Mouse (Mus musculus): ENCODE results near the gene Odf3. TPM values are rescaled to one million over a fixed set of nuclear protein-coding genes. Genes with fewer than 3 reads are reported as not detected.

Gene Odf3
- total and polyA plus RNA-seq, 3 experiments, result 0.11 TPM; not detected in 2

DNA sequence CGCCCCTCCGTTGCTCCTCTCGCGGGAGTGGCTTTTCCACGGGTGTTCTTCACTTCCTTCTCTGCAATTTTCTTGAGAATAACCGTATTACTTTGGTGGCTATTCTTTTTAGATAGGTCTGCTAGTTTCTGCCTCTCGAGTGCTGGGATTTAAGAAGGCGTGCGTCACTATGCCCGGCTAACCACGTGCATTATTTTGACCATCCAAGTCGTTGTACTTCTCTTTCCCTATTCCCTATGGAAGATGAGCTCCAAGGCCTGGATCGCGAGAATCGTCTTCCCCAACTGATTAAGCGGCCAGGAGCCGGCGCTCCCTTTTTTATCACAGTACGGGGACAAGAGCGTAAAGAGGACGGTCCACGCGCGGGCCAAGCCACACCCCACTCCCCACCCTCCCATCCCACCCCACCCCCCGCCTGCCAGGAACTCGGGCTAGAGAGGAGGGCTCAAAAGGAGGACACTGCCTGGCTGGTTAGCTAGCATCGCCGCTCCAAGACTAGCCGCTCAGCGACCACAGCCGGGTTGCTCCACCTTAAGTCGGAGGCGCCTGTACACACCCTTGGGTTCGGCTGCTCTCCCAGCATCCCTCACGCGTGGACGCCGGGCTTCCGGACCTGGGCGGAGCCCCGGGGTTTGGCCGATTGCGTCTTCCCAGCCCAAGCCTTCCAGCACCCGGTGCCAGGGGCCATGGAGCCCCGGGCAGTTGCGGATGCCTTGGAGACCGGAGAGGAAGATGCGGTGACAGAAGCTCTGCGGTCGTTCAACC lies 9.4 kb downstream of the Odf3 start, which contains the start of gene Ric8a:
TSS of gene Ric8a (plus strand) at position 173 of the 765 bp plus-strand sequence.
- Histone ChIP-seq H3K4me3 (ENCODE audit: low read depth, low read length) (peak within 1 kb of the TSS; percentile 95), H3K27me3 (ENCODE audit: insufficient read depth, low read length) (no peaks in the 10 kb centered on the region), H3K9me3 (replicated peaks) (no peaks in the 10 kb centered on the region), H3K36me3 (replicated peaks) (peaks cover 75% of the 10 kb centered on the region), H3K4me1 (ENCODE audit: insufficient read depth, low read depth, low read length) (peaks cover 69% of the 10 kb centered on the region)
- DNase-seq (ENCODE audit: low spot score) (peak; percentile 96), ATAC-seq (ENCODE audit: extremely low read depth, insufficient number of reproducible peaks, low FRiP score, poor library complexity, severe bottlenecking) (peak; percentile 37)
- TF ChIP-seq GATA2 (IDR thresholded peaks at IDR 0.05; ENCODE audit: borderline replicate concordance, low read depth, low read length) (no peak), GATA1 (IDR thresholded peaks at IDR 0.05; ENCODE audit: borderline replicate concordance, low read length) (no peak), POLR2AphosphoS5 (IDR thresholded peaks at IDR 0.05; ENCODE audit: insufficient replicate concordance, low read depth, low read length) (no peak), CTCF (IDR thresholded peaks at IDR 0.05; ENCODE audit: low read depth, low read length) (no peak), TAL1 (conservative IDR thresholded peaks at IDR 0.05; ENCODE audit: low read depth, low read length) (no peak)

DNA sequence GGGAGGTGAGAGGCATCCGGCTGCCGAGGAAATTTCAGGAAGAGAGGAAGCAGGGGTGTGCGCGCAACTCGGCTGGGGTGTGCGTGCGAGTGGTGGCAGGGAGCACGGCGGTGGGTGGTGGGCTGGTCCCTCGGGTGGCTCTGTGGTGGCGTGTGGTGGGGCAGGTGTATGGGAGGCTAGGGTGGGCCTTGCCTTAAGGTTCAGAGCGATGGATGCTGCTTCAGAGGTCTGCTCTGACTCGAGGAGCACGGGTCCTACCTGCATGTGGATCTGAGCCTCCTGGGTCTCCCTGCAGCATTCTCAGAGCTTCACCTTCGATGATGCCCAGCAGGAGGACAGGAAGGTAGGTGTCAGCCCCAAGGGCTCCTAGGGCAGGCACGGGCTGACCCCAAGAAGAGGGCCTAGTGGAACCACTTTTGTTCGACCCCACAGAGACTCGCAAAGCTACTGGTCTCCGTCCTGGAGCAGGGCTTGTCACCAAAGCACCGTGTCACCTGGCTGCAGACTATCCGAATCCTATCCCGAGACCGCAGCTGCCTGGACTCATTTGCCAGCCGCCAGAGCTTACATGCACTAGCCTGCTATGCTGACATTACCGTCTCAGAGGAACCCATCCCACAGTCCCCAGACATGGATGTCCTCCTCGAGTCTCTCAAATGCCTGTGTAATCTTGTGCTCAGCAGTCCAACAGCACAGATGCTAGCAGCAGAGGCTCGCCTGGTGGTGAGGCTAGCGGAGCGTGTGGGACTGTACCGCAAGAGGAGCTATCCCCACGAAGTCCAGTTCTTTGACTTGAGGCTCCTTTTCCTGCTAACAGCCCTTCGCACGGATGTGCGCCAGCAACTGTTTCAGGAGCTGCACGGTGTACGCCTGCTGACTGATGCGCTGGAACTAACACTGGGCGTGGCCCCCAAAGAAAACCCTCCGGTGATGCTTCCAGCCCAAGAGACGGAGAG lies 10.2 kb downstream of the Odf3 start, which contains the start of gene Bet1l:
TSS of gene Bet1l (minus strand) at position 28 of the 956 bp plus-strand sequence.
- Histone ChIP-seq H3K4me3 (ENCODE audit: low read depth, low read length) (peak within 1 kb of the TSS; percentile 95), H3K9me3 (replicated peaks) (no peaks in the 10 kb centered on the region), H3K27me3 (ENCODE audit: insufficient read depth, low read length) (no peaks in the 10 kb centered on the region), H3K4me1 (ENCODE audit: insufficient read depth, low read depth, low read length) (peaks cover 65% of the 10 kb centered on the region), H3K36me3 (replicated peaks) (peaks cover 75% of the 10 kb centered on the region)
- no peak for TF ChIP-seq TAL1 (conservative IDR thresholded peaks at IDR 0.05; ENCODE audit: low read depth, low read length)
- ATAC-seq (ENCODE audit: extremely low read depth, insufficient number of reproducible peaks, low FRiP score, poor library complexity, severe bottlenecking), result no peak
- DNase-seq (ENCODE audit: low spot score), result peak; percentile 35

DNA sequence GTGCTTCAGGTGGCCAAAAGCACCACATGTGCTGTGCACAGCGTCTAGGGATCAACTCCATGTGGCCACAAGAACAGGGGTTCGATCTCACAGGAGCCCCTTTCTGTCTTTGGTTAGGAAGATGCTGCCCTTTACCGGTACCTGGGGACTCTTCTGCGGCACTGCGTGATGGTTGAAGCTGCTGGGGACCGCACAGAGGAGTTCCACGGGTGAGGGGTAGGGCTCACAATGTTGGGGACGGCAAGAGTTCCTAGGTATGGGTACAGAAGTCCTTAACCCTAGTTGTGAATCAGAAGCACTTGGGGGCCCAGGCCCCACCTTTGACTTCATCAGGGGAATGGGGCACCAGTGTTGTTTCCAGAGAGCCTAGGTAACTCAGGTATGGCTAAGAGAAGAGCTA lies 11.1 kb downstream of the Odf3 start:
- DNase-seq (ENCODE audit: low spot score) (no peak), ATAC-seq (ENCODE audit: extremely low read depth, insufficient number of reproducible peaks, low FRiP score, poor library complexity, severe bottlenecking) (no peak)
- TF ChIP-seq GATA1 (IDR thresholded peaks at IDR 0.05; ENCODE audit: borderline replicate concordance, low read length), result no peak
- no peak for TF ChIP-seq TAL1 (conservative IDR thresholded peaks at IDR 0.05; ENCODE audit: low read depth, low read length)
- no peak for TF ChIP-seq POLR2AphosphoS5 (IDR thresholded peaks at IDR 0.05; ENCODE audit: insufficient replicate concordance, low read depth, low read length)
- TF ChIP-seq GATA2 (IDR thresholded peaks at IDR 0.05; ENCODE audit: borderline replicate concordance, low read depth, low read length), result no peak
- no peak for TF ChIP-seq CTCF (IDR thresholded peaks at IDR 0.05; ENCODE audit: low read depth, low read length)
- Histone ChIP-seq H3K4me3 (ENCODE audit: low read depth, low read length) (peak overlapping the region; percentile 95), H3K9me3 (replicated peaks) (no peaks in the 10 kb centered on the region), H3K36me3 (replicated peaks) (peaks cover 75% of the 10 kb centered on the region), H3K27me3 (ENCODE audit: insufficient read depth, low read length) (no peaks in the 10 kb centered on the region), H3K4me1 (ENCODE audit: insufficient read depth, low read depth, low read length) (peaks cover 57% of the 10 kb centered on the region)

DNA sequence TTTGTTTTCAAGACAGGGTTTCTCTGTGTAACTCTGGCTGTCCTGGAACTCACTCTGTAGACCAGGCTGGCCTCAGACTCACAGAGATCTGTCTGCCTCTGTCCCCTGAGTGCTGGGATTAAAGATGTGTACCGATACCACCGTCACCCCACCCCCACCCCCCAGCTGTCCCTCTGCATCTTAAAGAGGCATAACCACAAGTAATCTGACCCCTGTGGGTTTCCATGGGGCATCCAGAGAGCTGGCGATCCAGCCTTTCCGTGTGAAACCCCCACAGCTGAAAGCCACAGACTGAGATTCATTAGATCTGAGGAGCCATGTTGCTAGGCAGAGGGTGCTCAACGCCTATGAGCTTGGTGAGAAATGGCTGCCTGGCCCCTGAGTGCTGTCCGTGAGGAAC lies 12.4 kb downstream of the Odf3 start:
- no peaks in the 10 kb centered on the region for H3K27me3 ChIP-seq (ENCODE audit: insufficient read depth, low read length)
- H3K9me3 ChIP-seq (replicated peaks), result no peaks in the 10 kb centered on the region
- H3K36me3 ChIP-seq (replicated peaks), result peaks cover 75% of the 10 kb centered on the region
- TF ChIP-seq GATA2 (IDR thresholded peaks at IDR 0.05; ENCODE audit: borderline replicate concordance, low read depth, low read length) (no peak), POLR2AphosphoS5 (IDR thresholded peaks at IDR 0.05; ENCODE audit: insufficient replicate concordance, low read depth, low read length) (no peak), TAL1 (conservative IDR thresholded peaks at IDR 0.05; ENCODE audit: low read depth, low read length) (no peak), GATA1 (IDR thresholded peaks at IDR 0.05; ENCODE audit: borderline replicate concordance, low read length) (no peak), CTCF (IDR thresholded peaks at IDR 0.05; ENCODE audit: low read depth, low read length) (no peak)
- H3K4me1 ChIP-seq (ENCODE audit: insufficient read depth, low read depth, low read length), result peaks cover 44% of the 10 kb centered on the region
- DNase-seq (ENCODE audit: low spot score), result no peak
- H3K4me3 ChIP-seq (ENCODE audit: low read depth, low read length), result no peak overlapping the region
- ATAC-seq (ENCODE audit: extremely low read depth, insufficient number of reproducible peaks, low FRiP score, poor library complexity, severe bottlenecking), result no peak

DNA sequence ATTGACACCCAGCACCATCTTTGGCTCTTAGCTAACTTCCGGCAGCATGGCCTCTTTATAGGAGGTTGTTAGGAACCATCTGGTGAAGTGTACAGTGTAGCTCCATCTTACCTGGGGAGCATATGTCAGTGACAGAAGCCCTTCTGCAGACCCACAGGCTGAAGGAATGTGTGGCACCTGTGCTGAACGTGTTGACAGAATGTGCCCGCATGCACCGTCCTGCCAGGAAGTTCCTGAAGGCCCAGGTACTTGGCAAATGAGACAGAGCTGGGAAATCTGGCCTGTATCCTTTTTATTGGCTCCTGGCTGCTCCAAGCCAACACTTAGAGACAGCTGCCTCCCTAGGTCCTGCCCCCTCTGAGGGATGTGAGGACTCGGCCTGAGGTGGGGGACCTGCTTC lies 13.1 kb downstream of the Odf3 start:
- H3K4me1 ChIP-seq (ENCODE audit: insufficient read depth, low read depth, low read length), result peaks cover 37% of the 10 kb centered on the region

DNA sequence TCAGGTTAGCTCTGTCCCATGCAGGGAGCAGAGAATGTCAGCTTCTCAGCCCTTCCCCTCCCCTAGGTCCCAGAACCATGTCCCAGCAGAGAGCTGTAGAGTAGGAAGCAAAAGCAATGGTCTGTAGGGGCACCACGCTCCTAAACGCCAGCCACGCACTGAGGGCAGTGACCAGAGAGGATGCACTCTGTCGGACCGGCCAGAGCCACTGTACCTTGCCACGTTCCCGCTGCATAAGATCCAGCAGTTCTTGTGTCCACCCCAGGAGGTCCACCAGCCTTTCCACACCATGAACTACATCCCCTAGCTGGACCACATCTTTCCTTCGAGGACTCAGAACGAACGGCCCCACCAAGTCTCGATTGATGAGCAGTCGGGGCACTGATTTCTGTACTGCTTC lies 17.2 kb downstream of the Odf3 start:
- no peak for TF ChIP-seq GATA1 (IDR thresholded peaks at IDR 0.05; ENCODE audit: borderline replicate concordance, low read length)
- TF ChIP-seq POLR2AphosphoS5 (IDR thresholded peaks at IDR 0.05; ENCODE audit: insufficient replicate concordance, low read depth, low read length), result 0 out of 2 replicates have a peak, but pooled peaks have one; percentile 38
- Histone ChIP-seq H3K27me3 (ENCODE audit: insufficient read depth, low read length) (no peaks in the 10 kb centered on the region), H3K36me3 (replicated peaks) (peaks cover 95% of the 10 kb centered on the region), H3K4me3 (ENCODE audit: low read depth, low read length) (no peak overlapping the region), H3K9me3 (replicated peaks) (no peaks in the 10 kb centered on the region), H3K4me1 (ENCODE audit: insufficient read depth, low read depth, low read length) (peaks cover 9% of the 10 kb centered on the region)
- DNase-seq (ENCODE audit: low spot score), result no peak
- no peak for ATAC-seq (ENCODE audit: extremely low read depth, insufficient number of reproducible peaks, low FRiP score, poor library complexity, severe bottlenecking)

More for the DNA sequence above, 13.1 kb downstream of the Odf3 start:
- no peak for DNase-seq (ENCODE audit: low spot score)
- ATAC-seq (ENCODE audit: extremely low read depth, insufficient number of reproducible peaks, low FRiP score, poor library complexity, severe bottlenecking), result no peak
- H3K9me3 ChIP-seq (replicated peaks), result no peaks in the 10 kb centered on the region
- H3K4me3 ChIP-seq (ENCODE audit: low read depth, low read length), result no peak overlapping the region
- peaks cover 79% of the 10 kb centered on the region for H3K36me3 ChIP-seq (replicated peaks)
- H3K27me3 ChIP-seq (ENCODE audit: insufficient read depth, low read length), result no peaks in the 10 kb centered on the region
- no peak for TF ChIP-seq GATA2 (IDR thresholded peaks at IDR 0.05; ENCODE audit: borderline replicate concordance, low read depth, low read length)
- no peak for TF ChIP-seq POLR2AphosphoS5 (IDR thresholded peaks at IDR 0.05; ENCODE audit: insufficient replicate concordance, low read depth, low read length)
- TF ChIP-seq GATA1 (IDR thresholded peaks at IDR 0.05; ENCODE audit: borderline replicate concordance, low read length), result no peak
- no peak for TF ChIP-seq TAL1 (conservative IDR thresholded peaks at IDR 0.05; ENCODE audit: low read depth, low read length)
- TF ChIP-seq CTCF (IDR thresholded peaks at IDR 0.05; ENCODE audit: low read depth, low read length), result no peak
